In the genomic region with DNA sequence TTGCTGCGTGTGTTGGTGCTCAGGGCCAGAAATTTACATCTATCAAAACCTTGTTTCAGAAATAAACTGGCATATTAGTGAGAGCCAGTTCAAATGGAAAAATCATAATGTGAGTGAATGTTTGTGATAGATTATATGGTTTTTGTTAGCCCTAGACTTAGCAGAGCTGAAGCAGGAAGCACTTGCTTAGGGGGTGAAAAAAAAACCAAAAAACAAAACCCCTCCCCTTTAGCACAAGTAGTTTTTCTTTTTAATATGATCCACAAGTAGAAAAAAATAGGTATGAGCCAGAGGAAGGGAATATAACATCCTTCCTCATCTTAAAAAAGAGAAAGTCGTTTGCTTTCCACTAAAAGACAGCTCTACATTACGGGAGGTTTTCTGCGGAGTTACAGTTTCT, we compare ENCODE assay signal across 8 mouse cellular contexts. TPM values are rescaled to one million over a fixed set of nuclear protein-coding genes. Genes with fewer than 3 reads are reported as not detected.
DNase-seq lines count a peak whose midpoint lies in the region; ATAC-seq and TF ChIP-seq lines count a peak whose summit lies in the region.

No protein-coding gene starts in this region.

- peak overlapping the region; percentile 84 for H3K9ac ChIP-seq in embryonic facial prominence, embryonic 12.5 days
- peak overlapping the region; percentile 83 for H3K9ac ChIP-seq in intestine, embryonic 15.5 days

- intact Hi-C loops in left cerebral cortex, adult 2 months (cut with DNase I): no loop called here

- peaks cover 38% of the 10 kb centered on the region for H3K36me3 ChIP-seq in embryonic facial prominence, embryonic 12.5 days
- H3K36me3 ChIP-seq in intestine, embryonic 15.5 days: peaks cover 10% of the 10 kb centered on the region

- peak overlapping the region; percentile 53 for H3K4me2 ChIP-seq in embryonic facial prominence, embryonic 12.5 days (replicated peaks)
- peak overlapping the region; percentile 58 for H3K4me2 ChIP-seq in intestine, embryonic 15.5 days (replicated peaks)

- WGBS in embryonic facial prominence, embryonic 12.5 days: 45% methylated on average over 4 of the region's 4 CpGs
- 29% methylated on average over 4 of the region's 4 CpGs for WGBS in intestine, embryonic 15.5 days

- peak overlapping the region; percentile 98 for H3K27ac ChIP-seq in left cerebral cortex, adult 2 months
- no peak overlapping the region for H3K27ac ChIP-seq in embryonic facial prominence, embryonic 12.5 days
- no peak overlapping the region for H3K27ac ChIP-seq in intestine, embryonic 15.5 days

- no peak for DNase-seq in left cerebral cortex, adult 2 months (ENCODE audit: extremely low spot score in 1 of 2, low spot score in 2 of 2)
- DNase-seq in left cerebral cortex, adult 8-10 months (ENCODE audit: low spot score in 2 of 2): no peak
- DNase-seq in naive thymus-derived CD4-positive, alpha-beta T cell, adult 2 months (ENCODE audit: low read depth): peak; percentile 27
- DNase-seq in right cerebral cortex, postnatal 36 days (ENCODE audit: low spot score in 2 of 2): no peak
- DNase-seq in cerebellum, adult 18-20 months: no peak

- TF ChIP-seq CTCF in left cerebral cortex, adult 2 months (IDR thresholded peaks at IDR 0.05): no peak

- peak overlapping the region; percentile 95 for H3K4me3 ChIP-seq in left cerebral cortex, adult 2 months
- peak overlapping the region; percentile 94 for H3K4me3 ChIP-seq in embryonic facial prominence, embryonic 12.5 days
- peak overlapping the region; percentile 74 for H3K4me3 ChIP-seq in intestine, embryonic 15.5 days (replicated peaks)

- H3K27me3 ChIP-seq in embryonic facial prominence, embryonic 12.5 days: no peaks in the 10 kb centered on the region
- H3K27me3 ChIP-seq in intestine, embryonic 15.5 days (replicated peaks): no peaks in the 10 kb centered on the region

- peaks cover 6% of the 10 kb centered on the region for H3K4me1 ChIP-seq in embryonic facial prominence, embryonic 12.5 days
- no peaks in the 10 kb centered on the region for H3K4me1 ChIP-seq in intestine, embryonic 15.5 days (replicated peaks)

- no peaks in the 10 kb centered on the region for H3K9me3 ChIP-seq in embryonic facial prominence, embryonic 12.5 days
- no peaks in the 10 kb centered on the region for H3K9me3 ChIP-seq in intestine, embryonic 15.5 days

- ATAC-seq in embryonic facial prominence, embryonic 12.5 days (ENCODE audit: insufficient number of reproducible peaks, insufficient read depth, low FRiP score, low TSS enrichment): no peak
- no peak for ATAC-seq in intestine, embryonic 15.5 days
- ATAC-seq in activated CD4-positive, CD25-positive, alpha-beta regulatory T cell, adult 4 months: no peak

RNA-seq across cellular contexts. Expression of gene Nusap1, which starts 22.8 kb away (rescaled TPM):
- under 1 TPM; 0.26 to 0.29 TPM for total RNA-seq in left cerebral cortex, adult 2 months (2021)
- 1 to 10 TPM in 1 of 4 experiments, under 1 TPM in 3; 0.46 to 1.6 (median 0.56) TPM for total RNA-seq in left cerebral cortex, adult 8-10 months (2022)
- polyA plus RNA-seq in embryonic facial prominence, embryonic 12.5 days (2016; fragmentation: Nextera tagmentation; extraction: Ambion mirVana): 75.1 and 82.1 TPM in 2 replicates
- polyA plus RNA-seq in intestine, embryonic 15.5 days (2015; fragmentation: Nextera tagmentation; extraction: Ambion mirVana): 56.6 and 65.4 TPM in 2 replicates
- polyA plus RNA-seq in activated CD4-positive, CD25-positive, alpha-beta regulatory T cell, adult 4 months (2017; shearing (Covaris generic)): 10 to 100 TPM; 39.2 to 40.2 TPM

RNA-seq across cellular contexts. Expression of gene Oip5, which starts 23.0 kb away (rescaled TPM):
- 1 to 10 TPM in 1 of 2 experiments, under 1 TPM in 1; 0.86 to 1.0 TPM for total RNA-seq in left cerebral cortex, adult 2 months (2021)
- 1 to 10 TPM in 3 of 4 experiments, under 1 TPM in 1; 0.70 to 2.0 (median 1.1) TPM for total RNA-seq in left cerebral cortex, adult 8-10 months (2022)
- polyA plus RNA-seq in embryonic facial prominence, embryonic 12.5 days (2016; fragmentation: Nextera tagmentation; extraction: Ambion mirVana): 27.0 and 27.1 TPM in 2 replicates
- polyA plus RNA-seq in intestine, embryonic 15.5 days (2015; fragmentation: Nextera tagmentation; extraction: Ambion mirVana): 21.0 and 22.8 TPM in 2 replicates
- polyA plus RNA-seq in activated CD4-positive, CD25-positive, alpha-beta regulatory T cell, adult 4 months (2017; shearing (Covaris generic)): 10 to 100 TPM in 1 of 2 experiments, 1 to 10 TPM in 1; 7.9 to 10.1 TPM

RNA-seq across cellular contexts. Expression of gene Chp1, which starts 47.8 kb away (rescaled TPM):
- total RNA-seq in left cerebral cortex, adult 2 months (2021): 100 to 1,000 TPM; 173 to 174 TPM
- 100 to 1,000 TPM; 161 to 184 (median 175) TPM for total RNA-seq in left cerebral cortex, adult 8-10 months (2022)
- 64.4 TPM in 2 replicates for polyA plus RNA-seq in embryonic facial prominence, embryonic 12.5 days (2016; fragmentation: Nextera tagmentation; extraction: Ambion mirVana)
- polyA plus RNA-seq in intestine, embryonic 15.5 days (2015; fragmentation: Nextera tagmentation; extraction: Ambion mirVana): 53.6 and 54.9 TPM in 2 replicates
- polyA plus RNA-seq in activated CD4-positive, CD25-positive, alpha-beta regulatory T cell, adult 4 months (2017; shearing (Covaris generic)): 10 to 100 TPM; 84.5 to 98.6 TPM

RNA-seq across cellular contexts. Expression of gene Exd1, which starts 47.9 kb away (rescaled TPM):
- under 1 TPM; 0.50 to 0.61 TPM for total RNA-seq in left cerebral cortex, adult 2 months (2021)
- 1 to 10 TPM in 2 of 4 experiments, under 1 TPM in 2; 0.59 to 1.9 (median 1.00) TPM for total RNA-seq in left cerebral cortex, adult 8-10 months (2022)
- 0.32 and 1.3 TPM in 2 replicates for polyA plus RNA-seq in embryonic facial prominence, embryonic 12.5 days (2016; fragmentation: Nextera tagmentation; extraction: Ambion mirVana)
- polyA plus RNA-seq in intestine, embryonic 15.5 days (2015; fragmentation: Nextera tagmentation; extraction: Ambion mirVana): 0.18 and 0.25 TPM in 2 replicates
- polyA plus RNA-seq in activated CD4-positive, CD25-positive, alpha-beta regulatory T cell, adult 4 months (2017; shearing (Covaris generic)): under 1 TPM in 1 of 2 experiments, not detected in 1; 0.11 TPM
